Mouse (Mus musculus) cerebellum, adult 18-20 months (tissue): ENCODE data around the gene Klf13.

Source experiments
- DNase-seq, 2 experiments: peaks; one replicate each; pipeline ENCODE4 v3.0.0; 2021

Klf13 gene

DNA sequence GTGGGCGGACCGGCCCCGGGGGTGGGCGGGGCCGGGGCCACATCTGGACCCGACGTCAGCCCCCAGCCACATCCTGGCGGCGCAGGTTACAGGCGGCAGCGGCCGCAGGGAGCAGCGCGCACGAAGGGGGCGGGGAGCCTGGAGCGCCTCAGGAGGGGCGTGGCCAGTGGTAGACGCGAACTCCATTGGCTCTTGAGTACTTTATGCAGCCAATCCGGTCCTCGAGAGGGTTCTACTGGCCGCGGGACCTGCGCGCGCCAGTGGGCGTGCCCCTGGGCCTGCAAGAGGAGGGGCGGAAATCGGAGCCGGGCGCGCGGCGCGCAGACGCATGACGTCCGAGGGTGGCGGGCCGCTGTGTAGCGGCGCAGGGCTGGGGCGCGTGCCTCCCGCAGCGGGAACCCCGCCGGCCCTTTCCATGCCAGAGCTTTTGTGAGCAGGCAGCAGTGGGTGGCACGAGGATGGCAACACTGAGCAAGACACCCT is at the start of gene Klf13:
Klf13 (minus strand) TSS at position 2 of the 483 bp plus-strand sequence.
- DNase-seq: peak; percentile 97

DNA sequence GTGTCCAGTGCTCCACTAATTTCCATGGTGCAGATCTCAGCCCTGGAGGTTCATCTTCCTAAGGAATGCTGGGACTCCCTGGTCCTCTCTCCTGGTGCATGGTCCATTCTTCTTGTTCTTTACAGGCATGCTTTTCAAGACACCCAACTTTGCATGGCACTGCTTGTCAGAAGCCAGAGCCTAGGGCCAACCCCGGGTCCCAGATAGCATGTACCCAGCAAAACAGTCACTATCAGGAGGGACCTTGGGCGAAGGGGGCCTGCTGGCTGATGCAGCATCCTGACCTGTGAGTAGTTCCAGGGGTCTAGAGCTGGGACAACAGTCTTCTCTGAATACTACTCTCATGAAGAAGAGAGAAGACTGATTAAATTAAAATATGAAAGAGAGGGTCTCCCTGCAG is 49.7 kb upstream of the Klf13 start:
- no peak for DNase-seq

DNA sequence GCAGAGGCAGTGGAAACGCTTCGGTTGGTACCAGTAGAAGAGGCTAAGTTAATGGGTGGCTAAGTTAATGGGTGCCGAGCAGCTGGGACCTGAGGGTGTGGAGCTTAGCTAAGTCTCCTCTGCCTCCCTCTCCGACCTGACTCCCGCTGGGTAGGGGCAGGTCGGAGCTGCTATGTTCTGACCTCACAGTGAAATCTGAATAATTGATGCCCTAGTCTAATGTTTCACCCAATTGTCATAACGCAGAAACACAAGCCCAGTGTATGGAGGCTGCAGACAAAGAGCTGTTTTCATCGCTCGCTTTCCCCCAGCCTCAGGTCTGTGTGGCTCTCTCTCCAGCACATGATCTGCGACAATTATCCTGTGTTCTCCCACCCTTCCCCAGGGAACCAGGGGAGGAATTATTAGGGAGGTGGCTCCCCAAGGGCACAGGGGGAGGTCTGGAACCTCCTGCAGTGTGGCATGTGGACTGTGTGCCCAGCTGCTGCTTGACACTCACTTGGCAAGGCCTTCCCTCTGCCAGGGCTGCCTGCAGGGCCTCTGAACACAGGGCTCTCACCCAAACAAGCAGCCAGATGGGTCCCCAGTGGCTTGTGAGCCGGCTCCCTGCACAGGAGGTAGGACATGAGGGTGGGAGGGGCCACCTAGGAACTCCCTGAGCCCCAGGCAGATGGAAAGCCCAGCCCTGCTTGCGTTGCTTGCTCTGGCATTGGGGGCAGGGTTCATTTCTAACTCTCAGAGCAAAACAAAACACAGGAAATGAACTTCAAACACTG is 47.9 kb upstream of the Klf13 start:
- peak; percentile 44 to 46 for DNase-seq

DNA sequence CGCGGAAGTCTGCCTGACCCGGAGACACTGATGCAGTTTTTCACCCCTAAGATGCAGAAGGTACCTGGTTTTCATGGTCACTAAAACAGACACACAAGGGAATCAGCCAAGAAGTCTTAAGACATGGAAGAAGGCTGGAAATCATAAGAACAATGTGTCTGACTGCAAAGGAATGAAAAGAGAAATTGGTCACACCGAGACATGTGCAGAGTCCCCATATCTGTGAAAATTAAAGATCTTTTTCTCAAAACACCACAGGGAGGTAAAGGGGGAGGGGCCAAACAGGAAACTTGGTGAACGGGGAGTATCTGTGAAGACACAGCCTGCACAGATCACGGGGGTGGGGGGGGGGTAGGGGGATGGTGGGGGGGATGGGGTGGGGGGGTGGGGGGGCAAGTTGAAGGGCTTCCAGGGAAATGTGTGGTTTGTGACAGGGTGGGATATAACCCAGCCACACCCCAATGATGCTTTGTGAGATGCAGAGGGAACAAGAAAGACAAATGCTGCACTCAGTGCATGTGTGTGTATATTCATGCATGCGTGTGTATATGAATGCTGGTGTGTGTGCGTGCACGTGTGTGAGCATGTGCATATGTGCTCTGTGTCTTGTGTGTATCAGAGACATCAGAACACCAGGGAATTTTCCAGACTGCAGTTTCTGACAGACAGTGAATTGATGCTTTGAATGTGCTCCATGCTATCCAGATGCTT is 47.1 kb upstream of the Klf13 start:
- DNase-seq: no peak

DNA sequence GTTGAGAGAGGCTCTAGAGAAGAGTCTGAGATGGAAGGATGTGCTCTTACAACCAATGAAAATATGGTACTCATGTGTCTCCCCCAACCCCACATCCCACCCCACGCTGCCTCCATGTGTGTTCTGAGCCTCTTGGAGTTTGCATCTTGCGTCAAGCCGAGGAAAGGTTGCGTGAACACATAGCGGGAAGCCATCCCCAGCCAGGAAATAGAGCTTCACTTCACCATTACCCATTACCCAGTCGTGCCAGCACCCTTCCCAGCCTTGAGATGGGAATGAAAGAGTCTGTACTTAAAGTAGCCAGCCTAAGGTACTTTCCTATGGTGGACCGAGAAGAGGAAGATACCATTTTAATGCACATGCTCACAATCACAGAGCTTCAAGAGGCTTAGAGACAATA is 46.6 kb upstream of the Klf13 start:
- DNase-seq: no peak

DNA sequence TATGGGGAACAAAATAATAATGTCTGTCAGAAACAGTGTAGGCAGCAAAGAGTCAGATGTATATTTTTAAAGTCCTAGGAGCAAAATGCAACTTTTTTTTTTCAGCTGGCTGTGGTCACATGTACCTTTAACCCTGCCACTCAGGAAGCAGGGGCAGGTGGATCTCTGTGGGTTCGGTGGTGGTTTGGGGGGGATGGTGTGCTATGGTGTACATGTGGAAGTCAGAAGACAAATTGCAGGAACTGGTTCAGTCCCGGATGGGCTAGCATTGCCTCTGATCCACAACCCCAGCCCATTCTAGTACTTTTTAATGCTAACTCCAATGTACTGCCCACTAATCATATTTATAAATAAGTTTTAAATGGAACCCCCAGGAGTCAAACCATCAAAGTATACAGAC is 45.6 kb upstream of the Klf13 start:
- DNase-seq: no peak

DNA sequence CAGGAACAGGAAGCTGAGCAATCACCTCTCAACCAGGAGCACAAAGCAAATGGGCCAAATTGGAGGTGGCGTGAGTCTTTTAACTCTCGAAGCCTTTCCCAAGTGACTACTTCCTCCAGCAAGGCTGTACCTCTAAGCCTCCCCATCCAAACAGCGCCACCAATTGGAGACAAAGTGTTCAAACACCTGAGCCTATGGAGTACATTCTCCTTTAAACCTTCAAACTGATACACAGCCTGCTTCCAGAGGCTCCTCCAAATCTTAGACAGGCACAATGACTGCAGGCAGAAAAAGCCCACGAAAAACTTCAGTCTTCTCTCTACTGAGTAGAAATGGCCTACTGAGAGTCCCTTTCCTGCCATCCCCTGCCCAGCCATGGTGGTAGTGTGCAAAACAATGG is 38.9 kb upstream of the Klf13 start:
- no peak for DNase-seq

DNA sequence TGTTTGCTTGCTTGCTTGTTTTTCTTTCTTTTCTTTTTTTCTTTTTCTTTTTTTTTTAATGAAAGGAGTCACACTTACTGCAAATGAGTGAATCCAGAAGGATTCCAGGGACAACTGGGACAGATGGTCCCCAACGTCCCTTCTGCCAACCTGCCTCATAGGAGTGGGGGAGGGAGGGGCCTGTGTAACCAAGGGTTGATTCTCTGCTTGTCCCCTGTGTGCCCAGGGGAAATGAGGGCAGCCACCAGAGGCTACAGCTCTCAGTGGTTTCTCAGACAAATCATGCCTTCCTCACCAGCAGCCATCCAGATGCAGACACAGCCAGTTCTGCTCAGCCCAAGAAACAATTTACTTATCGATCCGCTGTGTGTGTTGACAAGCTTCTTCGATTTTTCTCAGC is 32.3 kb upstream of the Klf13 start:
- DNase-seq: peak; percentile 76 to 88

DNA sequence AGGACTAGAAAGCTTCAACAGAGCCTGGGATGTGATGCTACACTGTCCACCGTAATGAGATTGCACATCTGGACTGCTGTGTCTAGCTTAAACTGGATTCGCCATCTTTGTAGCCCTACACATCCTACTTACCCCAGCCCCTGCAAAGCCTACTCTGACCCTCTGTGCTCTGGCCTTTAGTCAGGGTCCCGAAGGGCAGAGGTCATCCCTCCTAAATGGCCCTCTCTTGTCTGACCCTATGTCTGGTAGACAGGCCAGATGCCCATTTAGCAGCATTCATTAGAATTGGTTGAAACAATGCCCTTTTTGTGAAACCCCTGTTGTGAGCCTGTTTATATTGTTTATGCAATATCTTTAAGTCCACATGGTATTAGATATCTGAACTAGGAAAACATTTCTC is 31.2 kb upstream of the Klf13 start:
- DNase-seq: peak in 1 of 2 experiments; percentile 5

DNA sequence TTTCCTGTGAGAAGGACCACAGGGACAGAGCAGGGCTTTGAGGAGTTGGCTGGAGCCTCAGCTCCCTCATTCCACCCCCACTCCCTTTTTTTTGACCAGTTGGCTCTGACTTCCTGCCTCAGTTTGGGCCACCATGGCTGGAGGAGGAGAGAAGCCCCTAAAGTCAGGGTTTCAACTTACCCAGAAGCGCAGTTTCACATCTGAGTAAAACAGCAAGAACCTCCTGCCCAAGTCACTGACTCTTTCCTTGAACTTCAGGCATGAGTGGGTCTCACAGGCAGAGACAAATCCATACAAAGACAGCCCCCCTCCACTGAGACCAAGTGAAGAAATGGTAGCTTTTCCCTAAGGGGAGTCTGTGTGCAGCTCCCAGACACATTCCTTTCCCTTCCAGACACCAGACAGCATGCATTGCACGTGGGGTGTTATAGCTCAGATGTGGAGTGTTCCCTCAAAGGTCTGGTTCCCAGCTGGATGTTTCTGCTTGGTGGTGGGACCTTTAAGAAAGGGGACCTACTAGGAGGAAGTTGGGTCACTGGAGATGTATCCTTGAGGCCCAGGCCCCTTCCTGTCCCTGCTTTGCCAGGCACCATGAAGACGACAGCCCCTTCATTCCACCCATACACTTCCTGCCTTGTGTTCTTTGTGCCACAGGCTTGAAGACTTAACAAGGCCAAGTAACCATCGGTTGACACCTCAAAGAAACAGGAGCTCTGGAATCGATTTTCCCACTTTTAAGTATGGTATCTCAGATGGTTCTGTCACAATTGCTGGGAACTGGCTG is 27.1 kb upstream of the Klf13 start:
- no peak for DNase-seq

DNA sequence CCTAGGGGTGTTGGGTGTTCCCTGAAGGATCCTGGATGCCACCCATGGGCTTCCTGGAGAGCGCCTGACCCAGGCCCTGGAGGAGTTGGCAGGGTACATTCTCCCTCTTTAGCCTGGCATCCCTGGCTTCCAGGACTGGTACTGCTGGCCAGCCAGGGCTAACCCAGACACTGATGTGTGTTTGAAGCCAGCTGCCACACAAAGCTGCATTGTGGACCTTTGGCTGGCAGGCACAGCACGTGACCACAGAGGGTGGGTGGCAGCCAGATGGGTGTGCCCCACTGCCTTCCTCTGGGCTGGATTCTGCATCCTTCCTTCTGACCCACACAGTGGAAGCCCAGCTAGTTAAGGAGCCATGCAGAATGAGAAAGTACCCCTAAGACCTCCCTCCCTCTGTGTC is 26.4 kb upstream of the Klf13 start:
- DNase-seq: peak; percentile 41 to 48

DNA sequence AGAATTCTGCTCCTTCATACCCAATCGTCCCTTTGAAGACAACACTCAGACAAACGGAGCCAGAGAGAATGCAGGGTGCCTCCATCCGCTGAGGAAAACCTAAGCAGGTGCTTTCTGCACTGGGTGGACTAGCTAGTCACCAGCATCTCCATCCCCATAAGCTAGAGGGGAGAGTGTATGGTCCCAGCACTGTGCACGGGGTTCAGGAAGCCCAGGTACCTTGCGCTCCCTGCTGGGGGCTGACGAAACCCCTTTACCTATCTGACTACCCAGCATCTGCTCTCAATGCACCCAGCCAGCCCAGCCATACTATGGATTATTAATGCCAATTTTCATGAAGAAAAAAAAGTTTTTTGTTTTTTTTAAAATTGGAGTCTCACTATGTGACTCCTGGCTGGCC is 25.4 kb upstream of the Klf13 start:
- no peak for DNase-seq

DNA sequence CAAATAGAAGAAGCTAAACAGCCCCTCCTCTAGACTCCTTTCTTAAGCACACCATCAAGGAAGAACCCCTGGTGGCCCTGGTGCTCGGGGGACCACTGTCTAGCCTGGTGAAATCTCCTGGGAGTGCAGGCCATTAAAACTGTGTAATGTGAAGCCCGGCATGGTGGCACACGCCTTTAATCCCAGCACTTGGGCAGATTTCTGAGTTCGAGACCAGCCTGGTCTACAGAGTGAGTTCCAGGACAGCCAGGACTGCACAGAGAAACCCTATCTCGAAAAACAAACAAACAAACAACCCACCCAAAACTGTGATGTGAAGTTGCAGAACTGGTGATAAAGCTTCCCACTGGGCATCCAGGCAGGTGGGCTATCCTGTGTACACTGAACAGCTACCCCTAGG is 24.9 kb upstream of the Klf13 start:
- no peak for DNase-seq

DNA sequence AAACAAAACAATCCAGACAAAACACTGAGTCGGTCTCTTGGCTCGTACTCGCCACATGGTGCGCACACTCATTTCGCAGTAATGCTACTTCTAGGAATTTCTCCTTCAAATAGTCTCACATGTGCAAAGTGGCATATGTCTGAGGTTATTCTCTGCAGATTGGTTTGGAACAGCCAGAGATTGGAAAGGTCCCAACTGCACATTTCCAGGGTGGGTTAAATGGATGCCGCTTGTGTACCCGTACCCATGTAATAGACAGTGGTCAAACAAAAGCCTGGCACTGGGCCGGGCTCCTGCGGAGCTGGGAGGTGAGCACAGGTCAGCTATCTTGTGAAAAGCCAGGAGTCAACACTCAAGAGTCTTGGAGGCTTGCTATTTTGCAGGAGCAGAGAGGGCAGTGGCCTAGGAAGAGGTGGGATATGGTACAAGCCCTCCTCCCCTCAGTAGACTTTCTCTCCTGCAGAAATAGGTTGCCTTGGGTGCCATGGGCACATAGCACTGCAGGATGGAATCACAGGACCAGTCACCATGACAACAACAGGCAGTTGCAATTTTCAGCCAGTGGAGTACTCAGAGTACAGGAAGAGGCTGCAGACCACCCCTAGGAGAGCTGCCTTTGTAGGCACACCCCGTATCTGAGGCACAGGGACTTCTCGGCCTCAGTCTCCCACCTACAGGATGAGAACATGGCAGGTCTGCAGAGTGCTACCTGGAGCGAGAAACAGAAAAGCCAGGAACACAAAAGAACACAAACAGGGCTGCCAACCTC is 19.3 kb upstream of the Klf13 start:
- DNase-seq: no peak

DNA sequence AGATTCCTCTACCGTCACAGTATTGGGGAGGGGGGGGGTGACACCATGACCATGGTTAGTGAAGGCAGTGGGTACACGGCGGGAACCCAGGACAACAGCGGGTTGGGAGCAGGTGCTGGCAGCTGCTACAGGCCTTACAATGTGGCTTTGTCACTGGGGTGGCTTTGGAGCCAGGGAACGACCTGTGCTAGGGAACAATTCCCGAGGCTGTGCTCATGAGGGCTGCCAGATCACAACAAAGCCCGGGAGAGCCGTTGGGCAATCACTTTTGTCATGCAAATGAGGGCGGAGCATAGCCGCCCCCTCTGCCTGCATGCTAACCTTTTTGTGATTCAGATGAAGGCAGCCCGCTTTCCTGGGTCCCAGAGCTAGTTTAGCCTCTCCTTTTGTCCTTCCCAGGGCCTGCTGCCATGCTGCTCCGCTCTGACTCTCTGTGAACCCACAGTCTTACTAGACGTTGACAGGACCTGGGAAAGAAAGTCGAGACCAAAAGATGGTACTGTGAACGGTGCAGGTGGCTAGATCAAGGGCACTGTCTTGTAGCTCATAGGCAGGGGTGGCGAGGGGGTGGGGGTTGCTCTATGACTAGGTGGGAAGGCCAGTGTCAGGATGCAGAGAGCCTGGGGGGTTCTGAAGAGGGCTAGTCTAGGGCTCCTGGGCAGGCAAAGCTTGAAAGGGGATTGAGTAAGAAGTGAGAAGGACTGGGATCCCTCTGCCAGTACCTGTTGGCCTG is 18.4 kb upstream of the Klf13 start:
- DNase-seq: peak in 1 of 2 experiments; percentile 29

DNA sequence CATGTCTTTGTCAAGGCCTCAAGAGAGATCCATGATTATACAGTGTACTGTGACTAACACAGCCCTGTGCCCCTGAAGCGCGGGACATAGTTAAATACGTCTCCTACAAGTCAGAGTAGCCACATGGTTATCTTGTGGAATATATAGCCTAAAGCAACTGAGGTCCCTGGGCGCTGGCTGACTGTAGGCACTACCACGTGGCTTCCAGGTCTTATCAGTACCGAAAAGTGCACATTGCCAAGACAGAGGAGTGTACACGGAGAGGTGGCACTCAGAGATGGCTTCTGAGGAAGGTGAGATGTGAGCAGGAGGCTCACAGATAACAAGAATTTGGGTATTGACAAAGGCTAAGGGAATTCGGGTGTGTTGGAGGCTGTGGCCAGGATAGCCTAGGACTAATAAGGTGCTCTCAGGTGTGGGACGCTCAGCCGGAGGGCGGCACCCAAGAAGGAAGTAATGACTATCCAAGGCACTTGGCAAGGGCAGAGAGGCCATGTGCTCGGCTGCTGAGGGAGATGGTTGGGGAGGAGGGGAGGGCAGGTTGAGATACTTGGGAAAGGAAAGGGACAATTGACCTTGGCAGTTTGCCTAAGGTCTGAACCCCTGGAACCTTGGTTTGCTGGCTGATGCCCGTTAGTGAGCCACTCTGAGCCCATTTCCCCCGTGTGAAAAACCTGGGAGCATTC is 17.6 kb upstream of the Klf13 start:
- DNase-seq: no peak

DNA sequence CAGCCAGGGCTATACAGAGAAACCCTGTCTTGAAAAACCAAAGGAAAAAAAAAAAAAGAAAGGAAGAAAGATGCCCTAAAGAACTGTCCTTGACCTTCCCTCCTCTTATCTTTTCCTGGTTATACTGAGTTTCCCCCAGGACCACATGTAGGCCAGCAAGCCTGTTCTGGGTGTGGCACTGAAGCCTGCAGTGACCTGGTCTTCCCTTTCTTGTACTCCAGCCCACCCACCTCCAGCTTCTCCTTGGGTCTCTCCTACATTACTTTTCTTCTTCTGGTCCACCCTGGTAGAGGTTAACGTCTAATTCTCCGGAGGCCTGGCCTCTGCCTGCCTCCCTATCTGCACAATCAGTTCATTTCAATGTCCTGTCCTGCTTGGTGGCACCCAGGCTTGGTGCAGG is 16.7 kb upstream of the Klf13 start:
- DNase-seq: no peak

DNA sequence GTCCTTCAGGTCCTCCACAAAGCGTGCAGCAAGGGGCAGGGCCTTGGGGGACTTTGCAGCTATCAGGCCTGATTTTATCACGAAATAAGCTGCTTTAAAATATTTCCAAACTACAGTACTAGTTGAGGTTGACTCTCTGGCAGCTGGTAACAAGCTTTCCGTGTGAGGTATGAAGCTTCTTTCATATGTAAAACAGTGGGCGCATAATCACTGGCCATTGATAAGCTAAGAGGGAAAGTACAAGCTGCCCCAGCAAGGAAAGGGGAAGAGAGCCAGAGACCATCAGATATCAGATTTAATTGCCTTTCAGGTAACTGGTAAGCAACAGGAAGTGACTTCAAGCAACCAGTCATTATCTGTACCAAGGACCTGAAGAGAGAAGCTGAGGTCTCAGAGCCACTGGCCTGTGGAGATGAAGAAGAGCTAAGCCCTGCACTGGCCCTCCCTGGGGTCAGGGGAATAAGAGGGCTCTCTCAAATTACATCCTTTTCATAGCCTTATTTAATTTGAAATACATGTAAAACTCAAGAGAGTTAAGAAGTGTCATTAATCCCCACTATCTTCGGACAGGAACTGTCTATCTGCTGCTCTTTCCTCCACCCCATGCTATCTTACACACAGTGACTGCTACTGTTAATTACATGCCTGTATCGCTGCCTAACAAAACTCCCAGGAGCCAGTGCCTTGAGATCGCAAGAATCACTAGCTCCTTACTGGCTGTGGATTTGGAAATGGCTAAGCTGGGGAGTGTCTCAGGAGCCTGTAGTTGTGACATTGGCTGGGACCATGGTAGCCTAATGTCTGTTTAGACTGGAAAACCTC is 13.6 kb upstream of the Klf13 start:
- no peak for DNase-seq

DNA sequence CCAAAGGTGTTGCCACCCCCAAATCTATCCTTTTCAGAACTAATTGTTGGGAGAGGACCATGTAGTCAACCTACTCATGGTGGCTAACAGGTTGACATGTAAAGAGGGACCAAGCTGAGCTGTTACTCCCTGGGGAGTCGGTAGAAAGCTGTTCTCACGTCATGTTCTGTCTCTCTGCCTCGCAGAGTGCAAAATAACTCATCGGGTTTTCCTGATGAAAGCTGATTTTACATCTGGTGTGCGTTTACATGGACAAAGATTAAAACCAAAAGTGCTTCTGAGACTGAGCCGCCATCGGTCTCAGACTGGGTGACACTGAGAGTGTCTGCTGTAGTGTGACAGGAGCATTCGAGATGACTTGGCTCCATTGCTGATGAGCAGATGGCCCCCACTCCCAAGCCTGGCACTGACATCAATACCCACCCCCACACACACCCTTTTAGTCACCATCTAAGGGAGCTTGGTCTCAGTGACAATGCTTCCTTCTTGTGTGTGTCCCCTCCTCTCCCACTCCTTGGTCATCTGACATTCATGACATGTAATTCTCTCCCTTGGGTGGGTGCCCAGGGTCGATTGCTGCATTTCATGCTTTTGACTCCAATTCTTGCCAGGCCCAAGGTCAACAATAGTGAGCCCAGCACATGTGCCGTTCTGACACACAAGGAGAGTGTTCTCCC is 12.4 kb upstream of the Klf13 start:
- DNase-seq: peak; percentile 50 to 56

DNA sequence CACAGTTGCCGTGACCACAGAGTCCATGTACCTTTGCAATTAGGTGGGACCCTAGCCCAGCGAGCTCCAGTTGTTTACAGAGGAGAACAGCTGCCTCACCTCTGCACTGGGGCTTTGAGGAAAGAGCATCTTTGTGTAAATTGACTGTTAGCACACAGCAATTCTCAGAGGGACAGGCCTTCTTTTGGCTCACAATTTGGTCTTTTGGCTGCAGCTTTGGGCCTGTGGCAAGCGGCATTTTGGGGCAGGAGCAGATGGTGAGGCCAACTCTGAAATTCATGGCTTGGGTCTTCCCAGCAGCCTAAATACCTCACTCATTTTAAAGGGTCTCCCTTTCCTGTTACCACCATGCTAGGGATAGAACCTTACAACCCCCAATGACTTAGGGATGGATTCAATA is 10.5 kb upstream of the Klf13 start:
- no peak for DNase-seq
